Comparison of ENCODE assay signal across 8 mouse cellular contexts in genomic region chr5:134067924-134068323, GRCm38 (mm10). TPM values are rescaled to one million over a fixed set of nuclear protein-coding genes. Genes with fewer than 3 reads are reported as not detected.
DNase-seq lines count a peak whose midpoint lies in the region; ATAC-seq and TF ChIP-seq lines count a peak whose summit lies in the region.

No protein-coding gene starts in this region.

- no peak overlapping the region for H3K27ac ChIP-seq in cerebellum, adult 2 months (ENCODE audit: insufficient read depth, low read length)
- no peak overlapping the region for H3K27ac ChIP-seq in kidney, postnatal 0 days
- H3K27ac ChIP-seq in kidney, embryonic 14.5 days (ENCODE audit: low read depth, low read length): no peak overlapping the region

- peak; percentile 58; the same call in 1 of the 2 replicates for TF ChIP-seq CTCF in cerebellum, adult 2 months (IDR thresholded peaks at IDR 0.05; ENCODE audit: borderline replicate concordance, insufficient read depth, low read depth, low read length)
- TF ChIP-seq CTCF in kidney, postnatal 0 days (IDR thresholded peaks at IDR 0.05; ENCODE audit: low read depth): peak; percentile 72

- no peak overlapping the region for H3K9ac ChIP-seq in kidney, postnatal 0 days (ENCODE audit: low read depth, low read length)
- H3K9ac ChIP-seq in kidney, embryonic 14.5 days (ENCODE audit: low read depth, low read length): no peak overlapping the region

- peak in 1 of 2 experiments; percentile 32 for DNase-seq in cerebellum, adult 2 months
- no peak for DNase-seq in cerebellum, adult 11-12 months
- peak; percentile 66 for DNase-seq in kidney, postnatal 0 days (ENCODE audit: low spot score)
- peak; percentile 34 for DNase-seq in 416B (ENCODE audit: low read depth)
- no peak for DNase-seq in thymus, postnatal 14 days
- DNase-seq in urinary bladder, postnatal 25 days (ENCODE audit: low spot score): no peak

- no peak overlapping the region for H3K4me3 ChIP-seq in cerebellum, adult 2 months (replicated peaks; ENCODE audit: insufficient read depth, low read depth, low read length)
- no peak overlapping the region for H3K4me3 ChIP-seq in kidney, postnatal 0 days (replicated peaks; ENCODE audit: low read depth, low read length)
- no peak overlapping the region for H3K4me3 ChIP-seq in kidney, embryonic 14.5 days (ENCODE audit: low read length)

- H3K36me3 ChIP-seq in kidney, postnatal 0 days (ENCODE audit: insufficient read depth, low read length): no peaks in the 10 kb centered on the region
- H3K36me3 ChIP-seq in kidney, embryonic 14.5 days (ENCODE audit: control insufficient read depth, insufficient read depth, low read length): no peaks in the 10 kb centered on the region

- 27% methylated on average over 1 of the region's 1 CpGs for WGBS in cerebellum, adult 2 months
- WGBS in kidney, postnatal 0 days: 21% methylated on average over 1 of the region's 1 CpGs
- 21% methylated on average over 1 of the region's 1 CpGs for WGBS in kidney, embryonic 14.5 days

- H3K27me3 ChIP-seq in cerebellum, adult 2 months (ENCODE audit: control insufficient read depth, insufficient read depth, low read length): no peaks in the 10 kb centered on the region
- no peaks in the 10 kb centered on the region for H3K27me3 ChIP-seq in kidney, postnatal 0 days (ENCODE audit: insufficient read depth, low read length)
- no peaks in the 10 kb centered on the region; the same call in 1 of the 2 replicates for H3K27me3 ChIP-seq in kidney, embryonic 14.5 days (ENCODE audit: control insufficient read depth, insufficient read depth, low read length)

- H3K4me2 ChIP-seq in kidney, postnatal 0 days (ENCODE audit: low read length): no peak overlapping the region
- H3K4me2 ChIP-seq in kidney, embryonic 14.5 days (replicated peaks; ENCODE audit: low read depth, low read length): no peak overlapping the region

- no peak for ATAC-seq in kidney, postnatal 0 days (replicated peaks; ENCODE audit: low FRiP score, low read depth)
- ATAC-seq in kidney, embryonic 14.5 days (ENCODE audit: low FRiP score, low TSS enrichment): no peak
- peak; percentile 65; the same call in 1 of the 2 replicates for ATAC-seq in common myeloid progenitor, adult 5-6 weeks (replicated peaks; ENCODE audit: low read depth, poor library complexity, severe bottlenecking)

- peaks cover 4% of the 10 kb centered on the region; the same call in 1 of the 2 replicates for H3K9me3 ChIP-seq in kidney, postnatal 0 days (replicated peaks; ENCODE audit: low read length)
- peaks cover 6% of the 10 kb centered on the region; the same call in 1 of the 2 replicates for H3K9me3 ChIP-seq in kidney, embryonic 14.5 days (ENCODE audit: control insufficient read depth, low read length)

- H3K4me1 ChIP-seq in cerebellum, adult 2 months (ENCODE audit: control insufficient read depth, insufficient read depth, low read length): peaks cover 4% of the 10 kb centered on the region
- no peaks in the 10 kb centered on the region for H3K4me1 ChIP-seq in kidney, postnatal 0 days (replicated peaks; ENCODE audit: insufficient read depth, low read length)
- H3K4me1 ChIP-seq in kidney, embryonic 14.5 days (ENCODE audit: control insufficient read depth, insufficient read depth, low read length): no peaks in the 10 kb centered on the region

- no peak for TF ChIP-seq POLR2A in cerebellum, adult 2 months (IDR thresholded peaks at IDR 0.05; ENCODE audit: borderline replicate concordance, insufficient read depth, low read length)

RNA-seq across cellular contexts. Expression of gene Castor2, which starts 31.6 kb away (rescaled TPM):
- 34.5 and 35.6 TPM in 2 replicates for polyA plus RNA-seq in cerebellum, adult 2 months (2012; rRNA removed)
- polyA plus RNA-seq in kidney, postnatal 0 days (2015; fragmentation: Nextera tagmentation; extraction: Ambion mirVana): 13.0 and 15.8 TPM in 2 replicates
- 8.7 and 10.5 TPM in 2 replicates for polyA plus RNA-seq in kidney, embryonic 14.5 days (2014; fragmentation: Nextera tagmentation; extraction: Ambion mirVana)
- total RNA-seq in common myeloid progenitor, adult 5-6 weeks (2017): 1.0 and 1.8 TPM in 2 replicates

Comparison
In these comparisons a context has a peak if more than half of its experiments do, and no peak if none do; other contexts are left out.
1. DNase-seq: peak in kidney, postnatal 0 days (single experiment) and 416B (single experiment); none in cerebellum, adult 11-12 months (single experiment), thymus, postnatal 14 days (single experiment) and urinary bladder, postnatal 25 days (single experiment).